Mouse (Mus musculus) yolk sac, embryonic 10.5 days (tissue): ENCODE results near the gene Cxadr.
"Not testable (repeated sequence)": the region's sequence is repeated elsewhere in the genome, so short reads cannot be mapped to it uniquely, and the experiment has no call there.

Experiments
- DNase-seq: peaks from one replicate; pipeline ENCODE4 v3.0.0-alpha.2; 2017; ENCODE audit warnings: low spot score

Cxadr gene

GRCm38 (mm10) chr16:78364554-78364953, 63.3 kb downstream of the Cxadr start:
- DNase-seq = not testable (repeated sequence)

DNA sequence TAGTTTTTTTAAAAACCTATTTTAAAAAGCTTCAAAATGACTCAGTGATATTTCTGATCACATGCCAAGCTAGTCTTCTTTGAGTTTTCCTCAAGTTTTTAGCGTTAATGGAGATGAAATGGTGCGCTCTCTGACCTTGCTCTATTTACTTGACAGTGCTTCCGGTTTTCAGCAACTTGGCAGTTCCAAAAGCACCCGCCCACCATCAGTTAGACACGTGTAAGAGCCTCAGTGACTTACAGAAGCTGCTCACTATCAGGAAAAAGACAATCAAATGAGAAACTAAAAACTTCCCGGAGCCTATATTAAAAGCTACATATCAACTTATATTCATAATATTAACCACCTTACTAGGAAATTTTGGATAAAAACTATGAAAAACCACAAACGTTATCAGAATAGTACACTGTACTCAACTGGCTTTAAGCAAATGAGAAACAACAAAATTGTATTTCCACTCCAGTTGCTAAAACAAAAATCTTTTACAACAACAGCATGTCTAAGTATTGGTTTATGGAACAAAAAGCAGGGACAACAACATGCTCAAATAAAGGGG, 70.3 kb downstream of the Cxadr start:
- no peak for DNase-seq

DNA sequence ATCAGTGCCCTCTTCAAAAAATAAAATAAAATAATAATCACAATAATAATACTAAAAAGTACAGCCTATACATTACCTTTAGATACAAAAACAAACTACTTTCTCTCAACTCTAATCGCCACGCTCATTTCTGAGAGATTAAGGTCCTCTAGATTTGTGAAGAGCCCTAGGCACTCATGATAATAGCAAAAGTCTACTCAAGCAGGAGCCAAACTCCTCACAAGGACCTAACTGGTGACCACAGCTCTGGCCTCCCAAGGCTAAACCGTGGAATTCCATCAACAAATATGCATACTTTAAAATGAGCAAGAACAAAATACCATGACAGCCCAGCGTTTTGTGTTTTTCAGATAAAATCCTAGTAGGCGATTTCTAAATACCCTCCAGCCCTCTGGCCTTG, 71.5 kb downstream of the Cxadr start:
- DNase-seq = no peak

DNA sequence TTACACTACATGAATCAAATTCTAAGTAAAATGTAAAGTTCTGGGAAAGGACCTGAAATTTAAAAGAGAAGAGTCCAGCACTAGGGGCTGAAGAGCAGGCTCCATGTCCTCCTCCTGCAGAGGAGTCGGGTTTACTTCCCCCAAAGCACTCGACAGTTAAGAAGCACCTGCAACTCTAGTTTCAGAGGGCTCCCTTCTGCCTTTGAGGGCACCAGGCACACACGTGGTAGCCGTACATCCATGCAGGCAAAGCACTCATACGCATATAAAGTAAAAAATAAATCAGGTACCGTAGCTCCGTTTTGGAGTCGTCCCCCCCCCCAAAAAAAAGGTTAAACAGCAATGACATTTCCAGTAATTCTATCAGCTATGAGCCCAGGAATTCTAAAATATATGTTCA, 72.5 kb downstream of the Cxadr start:
- DNase-seq = no peak

DNA sequence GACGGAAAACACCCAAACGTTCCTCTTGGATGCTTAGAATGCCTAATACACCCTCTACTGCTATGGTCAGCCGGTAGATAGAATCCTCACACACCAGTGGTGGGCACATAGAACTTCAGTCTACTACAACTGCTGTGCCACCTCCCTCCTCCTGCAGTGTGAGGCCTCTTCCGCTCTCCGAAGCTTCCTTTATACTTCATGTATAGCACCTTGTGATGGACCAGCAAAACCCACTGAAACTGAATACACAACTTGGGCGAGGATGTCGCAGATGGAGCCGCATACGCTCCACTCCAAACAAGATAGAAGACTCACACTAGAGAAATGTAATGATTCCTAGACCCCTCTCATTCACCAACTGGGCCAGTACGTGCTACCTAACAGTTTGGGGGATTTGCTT, 73.9 kb downstream of the Cxadr start:
- DNase-seq = peak; percentile 7

DNA sequence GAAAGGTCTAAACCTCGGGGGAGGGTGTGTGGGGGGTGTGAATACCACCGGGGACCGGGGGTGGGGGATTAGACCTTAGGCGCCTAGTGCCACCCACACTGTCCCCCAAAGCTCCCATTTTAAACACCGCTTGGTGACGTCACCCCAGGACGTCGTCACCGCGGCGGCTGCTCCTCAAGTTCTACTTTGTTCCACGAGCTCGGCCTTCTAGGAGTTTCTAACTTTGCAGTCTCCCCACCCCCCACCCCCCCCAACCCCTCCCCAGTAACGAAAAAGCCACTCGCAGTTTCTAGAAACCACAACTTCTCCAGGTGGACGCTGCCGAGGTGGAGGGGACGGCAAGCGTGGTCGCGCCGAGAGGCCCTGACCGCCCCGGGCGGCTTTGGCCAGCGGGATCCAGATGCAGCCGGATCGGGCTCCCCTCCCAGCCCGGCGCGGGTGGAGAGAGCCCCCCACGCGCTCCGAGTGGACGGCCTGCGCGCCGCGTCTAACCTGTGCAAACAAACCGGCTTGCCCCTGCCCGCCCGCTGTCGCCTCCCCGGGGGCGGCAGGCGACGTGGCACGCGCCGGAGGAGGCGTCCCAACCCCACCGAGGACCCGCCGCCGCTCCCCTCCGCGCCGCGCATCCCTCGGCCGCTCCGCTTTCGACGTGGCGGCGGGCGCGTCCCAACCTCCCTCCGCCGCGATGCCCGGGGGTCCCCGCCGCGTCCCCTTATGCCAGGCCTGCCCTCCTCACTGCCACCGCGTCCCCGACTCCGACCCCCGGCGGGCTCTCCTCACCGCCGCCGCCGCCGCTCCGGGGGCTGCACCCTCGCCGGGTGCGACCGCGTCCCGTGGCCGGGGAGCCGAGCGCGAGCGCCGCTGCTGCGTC, 74.8 kb downstream of the Cxadr start:
- DNase-seq = peak; percentile 73

- DNase-seq = peak; percentile 87
Observed at GRCm38 (mm10) chr16:78376745-78377570, 75.7 kb downstream of the Cxadr start, which contains the start of gene Btg3. Gene Btg3, minus strand, starts transcription at chr16:78377192.

DNA sequence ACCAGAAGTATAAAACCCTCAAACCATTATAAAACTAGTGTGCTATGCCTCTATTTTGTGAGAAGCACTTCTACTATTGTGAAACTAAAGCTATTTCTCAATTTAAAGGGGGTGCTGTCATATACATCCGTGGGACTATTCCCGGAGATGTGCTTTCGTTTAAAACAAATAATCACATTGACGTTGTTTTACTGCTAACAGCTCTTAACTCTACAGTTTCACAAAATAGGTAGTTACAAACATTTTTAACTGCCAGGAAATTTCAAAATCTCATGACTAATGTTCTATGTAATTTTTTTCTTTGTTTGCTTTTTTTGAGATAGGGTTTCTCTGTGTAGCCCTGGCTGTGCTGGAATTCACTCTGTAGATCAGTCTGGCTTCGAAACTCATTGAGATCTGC, 77.2 kb downstream of the Cxadr start:
- no peak for DNase-seq

GRCm38 (mm10) chr16:78389122-78389521, 87.8 kb downstream of the Cxadr start:
- no peak for DNase-seq

GRCm38 (mm10) chr16:78389986-78390385, 88.7 kb downstream of the Cxadr start:
- DNase-seq = no peak

DNA sequence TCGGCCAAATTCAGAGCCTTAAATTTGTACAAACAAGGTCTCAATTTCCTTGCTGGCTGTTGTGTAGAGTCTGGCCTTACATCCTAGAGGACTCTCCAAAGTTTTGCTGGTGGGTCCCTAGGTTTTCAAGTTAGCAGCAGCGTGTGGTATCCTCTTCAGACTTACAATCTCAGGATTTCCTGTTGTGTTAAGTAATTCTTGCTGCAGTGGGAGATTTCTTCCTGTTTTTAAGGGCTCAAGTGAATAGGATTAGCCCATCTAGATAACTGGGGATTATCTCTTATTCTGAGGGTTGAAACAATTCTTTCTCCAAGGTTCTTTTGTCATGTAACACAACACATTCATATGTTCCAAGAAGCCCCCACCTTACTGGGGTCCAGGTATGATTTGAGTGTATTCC, 90.1 kb downstream of the Cxadr start:
- no peak for DNase-seq

GRCm38 (mm10) chr16:78398734-78399133, 97.4 kb downstream of the Cxadr start:
- no peak for DNase-seq

DNA sequence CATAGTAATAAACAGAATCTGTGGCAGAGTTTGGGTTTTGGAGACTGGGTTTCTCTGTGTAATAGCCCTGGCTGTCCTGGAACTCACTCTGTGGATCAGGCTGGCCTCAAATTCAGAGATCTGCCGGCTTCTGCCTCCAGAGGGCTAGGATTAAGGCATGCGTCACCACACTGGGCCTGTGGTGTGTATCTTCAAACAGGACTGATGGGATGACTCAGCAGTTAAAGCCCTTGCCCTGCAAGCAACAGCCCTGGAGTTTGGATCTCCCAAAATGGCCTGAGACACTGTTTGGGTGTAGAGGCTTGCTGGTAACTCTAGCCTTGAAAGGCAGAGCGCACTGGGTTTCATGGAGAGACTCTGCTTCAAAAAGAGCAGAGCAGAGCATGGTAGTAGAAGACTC, 98.1 kb downstream of the Cxadr start:
- DNase-seq = no peak

- DNase-seq = no peak
Observed at GRCm38 (mm10) chr16:78402316-78402715, 101.0 kb downstream of the Cxadr start.

DNA sequence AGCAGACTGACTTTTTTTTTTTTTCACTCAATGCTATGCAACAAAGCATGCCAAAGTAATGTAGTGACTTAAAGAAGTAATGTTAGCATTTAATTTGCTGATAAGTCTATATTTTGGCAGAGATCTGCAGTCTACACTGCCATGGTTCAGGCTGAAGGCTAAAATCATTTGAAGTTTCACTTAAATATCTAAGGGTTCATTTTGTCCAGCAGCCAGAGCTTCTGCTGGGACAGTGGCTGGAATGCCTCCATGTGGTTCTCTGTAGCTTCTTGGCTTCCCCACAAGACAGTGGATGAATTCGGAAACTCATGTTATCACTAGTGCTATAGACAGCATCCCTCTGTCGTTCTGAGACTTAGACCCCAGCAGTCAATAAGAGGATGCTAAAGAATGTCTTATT, 105.4 kb downstream of the Cxadr start:
- DNase-seq = no peak

GRCm38 (mm10) chr16:78407855-78408254, 106.6 kb downstream of the Cxadr start:
- no peak for DNase-seq
